ENCODE assay signal across 1 mouse cellular context in genomic region chr7:141387807-141388486, GRCm38 (mm10).
A peak's percentile ranks its signal among the peaks of the same experiment; 100 is the strongest.
TF ChIP-seq lines count a peak whose summit lies in the region.

No protein-coding gene starts in this region.

TF ChIP-seq in MEL, 35 proteins besides CTCF, POLR2A, EP300 and RAD21:
- peak; percentile 58; the same call in 1 of the 2 replicates for TF ChIP-seq TCF12 (IDR thresholded peaks at IDR 0.05; ENCODE audit: low read depth, low read length)
- TF ChIP-seq CHD1 (IDR thresholded peaks at IDR 0.05; ENCODE audit: low read depth, low read length) = peak; percentile 94
- TF ChIP-seq ZMIZ1 (IDR thresholded peaks at IDR 0.05; ENCODE audit: low read depth, low read length) = peak; percentile 80; the same call in 1 of the 2 replicates
- no peak for TF ChIP-seq ZKSCAN1 (IDR thresholded peaks at IDR 0.05; ENCODE audit: low read depth, low read length)
- peak; percentile 52 for TF ChIP-seq NELFE (IDR thresholded peaks at IDR 0.05; ENCODE audit: low read depth, low read length)
- TF ChIP-seq TBP (IDR thresholded peaks at IDR 0.05; ENCODE audit: low read depth, low read length) = peak; percentile 88
- 0 out of 2 replicates have a peak, but pooled peaks have one; percentile 52 for TF ChIP-seq POLR2AphosphoS2 (IDR thresholded peaks at IDR 0.05; ENCODE audit: low read length)
- TF ChIP-seq USF1 (IDR thresholded peaks at IDR 0.05; ENCODE audit: low read depth, low read length) = no peak
- 0 out of 2 replicates have a peak, but pooled peaks have one; percentile 10 for TF ChIP-seq MYC (IDR thresholded peaks at IDR 0.05; ENCODE audit: low read depth, low read length)
TF ChIP-seq in MEL: peak in this region for 7.
